Mouse (Mus musculus) neural tube, embryonic 13.5 days (tissue): ENCODE data around the gene Noxo1. TPM values are rescaled to one million over a fixed set of nuclear protein-coding genes. Genes with fewer than 3 reads are reported as not detected.
"Not testable (repeated sequence)": the region's sequence is repeated elsewhere in the genome, so short reads cannot be mapped to it uniquely, and the experiment has no call there.

ENCODE experiments used
- ATAC-seq: fragments of 200-750 bp; cut with Nextera tagmentation; 2 replicates; pipeline ENCODE4 v1.8.0; 2017; ENCODE audit warnings: low read depth, mild to moderate bottlenecking, moderate TSS enrichment, moderate library complexity
- H3K27ac ChIP-seq: fragments of 300-500 bp; sonication (generic); replicated peaks from 2 replicates; pipeline ENCODE4 v1.5.1; 2015; ENCODE audit warnings: moderate library complexity, mild to moderate bottlenecking, inconsistent platforms
- H3K27me3 ChIP-seq: fragments of 300-500 bp; sonication (generic); 2 replicates; pipeline ENCODE4 v1.6.1; 2015; ENCODE audit warnings: mild to moderate bottlenecking, inconsistent platforms
- H3K36me3 ChIP-seq: fragments of 300-500 bp; sonication (generic); 2 replicates; pipeline ENCODE4 v1.6.1; 2015; ENCODE audit warnings: mild to moderate bottlenecking, inconsistent platforms
- H3K4me1 ChIP-seq: fragments of 300-500 bp; sonication (generic); replicated peaks from 2 replicates; pipeline ENCODE4 v1.6.1; 2015; ENCODE audit warnings: inconsistent platforms
- H3K4me2 ChIP-seq: fragments of 300-500 bp; sonication (generic); 2 replicates; pipeline ENCODE4 v1.6.1; 2015; ENCODE audit warnings: inconsistent platforms, mild to moderate bottlenecking, moderate library complexity
- H3K4me3 ChIP-seq: fragments of 300-500 bp; sonication (generic); 2 replicates; pipeline ENCODE4 v1.5.1; 2015; ENCODE audit warnings: mild to moderate bottlenecking, inconsistent platforms
- H3K9ac ChIP-seq: fragments of 300-500 bp; sonication (generic); 2 replicates; pipeline ENCODE4 v1.6.1; 2015; ENCODE audit warnings: moderate library complexity, mild to moderate bottlenecking, inconsistent platforms
- H3K9me3 ChIP-seq: fragments of 300-500 bp; sonication (generic); 2 replicates; pipeline ENCODE4 v1.6.1; 2016; ENCODE audit warnings: inconsistent platforms
- WGBS: fragments of 180-500 bp; shearing (Covaris S2); methylation state at CpG from one replicate; pipeline ENCODE4 v1.1.7; 2015; 5-methylcytosine and 5-hydroxymethylcytosine counted together
- polyA plus RNA-seq: library from polyadenylated mRNA; unstranded; fragments of >200 nt; fragmentation: Nextera tagmentation; extraction: Ambion mirVana; gene quantifications from 2 replicates; pipeline ENCODE4 v1.2.1, GENCODE M21; 2015

Noxo1 gene
- polyA plus RNA-seq, 1 experiment from 2014 or later: 1.5 TPM

DNA sequence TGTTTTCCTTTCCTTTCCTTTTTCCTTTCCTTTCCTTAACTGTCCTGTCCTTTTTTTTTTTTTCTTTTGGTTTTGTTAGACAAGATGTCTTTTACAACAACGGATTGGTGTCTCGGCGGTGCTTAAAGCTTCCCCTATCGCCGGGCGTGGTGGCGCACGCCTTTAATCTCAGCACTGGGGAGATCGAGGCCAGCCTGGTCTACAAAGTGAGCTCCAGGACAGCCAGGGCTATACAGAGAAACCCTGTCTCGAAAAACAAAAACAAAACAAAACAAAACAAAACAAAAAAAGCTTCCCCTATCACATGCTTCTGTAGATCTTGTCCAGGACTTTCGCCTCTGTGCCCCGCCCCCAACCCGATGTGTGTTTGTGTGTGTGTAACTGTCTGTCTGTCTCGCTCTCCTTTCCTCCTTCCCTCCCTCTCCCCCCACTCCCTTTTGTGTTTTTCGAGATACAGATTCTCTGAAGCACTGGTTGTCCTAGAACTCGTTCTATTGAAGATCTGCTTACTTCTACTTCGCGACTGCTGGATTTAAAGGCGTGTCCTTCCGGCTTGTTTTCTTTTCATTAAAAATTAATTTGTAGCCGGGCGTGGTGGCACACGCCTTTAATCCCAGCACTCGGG lies 11.9 kb downstream of the Noxo1 start:
- Histone ChIP-seq H3K4me3 (peak overlapping the region; percentile 82), H3K4me1 (peaks cover 20% of the 10 kb centered on the region), H3K27me3 (no peaks in the 10 kb centered on the region), H3K36me3 (peaks cover 23% of the 10 kb centered on the region), H3K27ac (peak overlapping the region; percentile 83), H3K4me2 (peak overlapping the region; percentile 87), H3K9ac (peak overlapping the region; percentile 84), H3K9me3 (no peaks in the 10 kb centered on the region)
- WGBS: 7% methylated on average over 24 of the region's 24 CpGs
- peak; percentile 47; the same call in 1 of the 2 replicates for ATAC-seq

DNA sequence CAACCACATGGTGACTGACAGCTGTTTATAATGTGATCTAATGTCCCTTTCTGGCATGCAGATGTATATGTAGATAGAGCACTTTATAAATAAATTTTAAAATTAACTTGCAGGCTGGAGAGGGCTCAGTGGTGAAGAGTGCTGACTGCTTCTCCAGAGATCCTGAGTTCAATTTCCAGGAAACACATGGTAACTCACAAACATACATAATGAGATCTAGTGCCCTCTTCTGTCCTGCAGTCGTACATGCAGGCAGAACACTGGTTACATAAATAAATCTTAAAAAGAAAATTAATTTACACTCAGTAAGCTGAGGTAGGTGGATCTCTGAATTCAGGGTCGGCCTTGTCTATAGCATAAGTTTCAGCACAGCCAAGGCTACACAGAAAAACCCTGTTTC lies 12.6 kb downstream of the Noxo1 start:
- peaks cover 20% of the 10 kb centered on the region for H3K4me1 ChIP-seq
- no peaks in the 10 kb centered on the region for H3K9me3 ChIP-seq
- 32% methylated on average over 2 of the region's 2 CpGs for WGBS
- H3K4me2 ChIP-seq: 0 out of 2 replicates have a peak overlapping the region, but pooled peaks have one; percentile 87
- H3K27ac ChIP-seq: no peak overlapping the region
- no peak for ATAC-seq
- H3K36me3 ChIP-seq: peaks cover 20% of the 10 kb centered on the region
- no peaks in the 10 kb centered on the region for H3K27me3 ChIP-seq
- no peak overlapping the region for H3K4me3 ChIP-seq
- H3K9ac ChIP-seq: no peak overlapping the region

DNA sequence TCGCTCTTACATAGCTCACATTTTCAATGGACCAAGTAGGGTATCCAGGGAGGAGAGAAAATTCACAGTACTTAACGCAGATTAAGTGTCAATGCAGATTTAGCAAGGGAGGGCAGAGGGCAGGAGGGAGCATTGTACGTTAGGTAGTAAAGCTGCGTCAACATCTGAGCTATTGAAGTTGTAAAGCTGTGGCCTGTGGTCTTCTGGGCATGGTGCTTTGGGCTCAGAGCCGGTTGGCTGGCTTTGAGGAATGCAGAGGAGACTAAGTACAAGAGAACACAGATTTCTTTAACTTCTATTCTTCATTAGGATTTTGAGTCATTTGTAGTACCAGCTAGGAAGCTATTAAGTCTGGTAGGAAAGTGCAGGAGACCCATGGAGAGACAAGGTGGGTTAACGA lies 19.5 kb downstream of the Noxo1 start:
- no peak overlapping the region for H3K4me2 ChIP-seq
- no peaks in the 10 kb centered on the region for H3K9me3 ChIP-seq
- H3K4me1 ChIP-seq: peaks cover 11% of the 10 kb centered on the region
- no peak overlapping the region for H3K9ac ChIP-seq
- H3K27me3 ChIP-seq: no peaks in the 10 kb centered on the region
- no peak overlapping the region for H3K4me3 ChIP-seq
- no peak overlapping the region for H3K27ac ChIP-seq
- H3K36me3 ChIP-seq: peaks cover 20% of the 10 kb centered on the region
- 49% methylated on average over 6 of the region's 6 CpGs for WGBS
- no peak for ATAC-seq

DNA sequence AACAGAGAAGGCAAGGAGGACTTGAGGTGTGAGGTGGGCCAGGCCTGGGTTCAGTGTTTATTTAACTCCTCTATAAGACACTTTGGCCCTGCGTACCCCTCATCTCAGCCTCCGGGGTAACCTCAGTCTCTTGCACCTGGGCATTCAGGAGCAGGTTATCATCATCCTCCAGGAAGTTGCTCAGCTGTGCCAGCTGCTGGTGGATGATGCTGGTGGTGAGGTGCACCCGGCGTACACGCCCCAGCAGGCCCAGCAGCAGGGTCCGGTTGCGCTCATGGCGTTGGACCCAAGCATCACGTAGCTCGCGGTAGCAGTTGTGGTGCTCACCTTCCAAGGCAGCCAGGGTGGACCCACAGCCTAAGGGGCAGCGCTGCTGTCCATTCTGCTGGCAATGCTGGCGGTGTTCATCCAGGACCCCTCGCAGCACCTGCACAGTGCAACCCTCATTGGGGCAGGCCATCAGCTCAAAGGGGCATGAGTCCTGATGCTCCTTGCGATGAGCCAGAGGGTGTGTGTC lies 20.2 kb downstream of the Noxo1 start:
- no peak overlapping the region for H3K4me3 ChIP-seq
- no peak overlapping the region for H3K9ac ChIP-seq
- no peak overlapping the region for H3K27ac ChIP-seq
- H3K27me3 ChIP-seq: no peaks in the 10 kb centered on the region
- ATAC-seq: no peak
- H3K36me3 ChIP-seq: peaks cover 22% of the 10 kb centered on the region
- 95% methylated on average over 15 of the region's 15 CpGs for WGBS
- H3K4me2 ChIP-seq: no peak overlapping the region
- H3K9me3 ChIP-seq: no peaks in the 10 kb centered on the region
- H3K4me1 ChIP-seq: peaks cover 16% of the 10 kb centered on the region

DNA sequence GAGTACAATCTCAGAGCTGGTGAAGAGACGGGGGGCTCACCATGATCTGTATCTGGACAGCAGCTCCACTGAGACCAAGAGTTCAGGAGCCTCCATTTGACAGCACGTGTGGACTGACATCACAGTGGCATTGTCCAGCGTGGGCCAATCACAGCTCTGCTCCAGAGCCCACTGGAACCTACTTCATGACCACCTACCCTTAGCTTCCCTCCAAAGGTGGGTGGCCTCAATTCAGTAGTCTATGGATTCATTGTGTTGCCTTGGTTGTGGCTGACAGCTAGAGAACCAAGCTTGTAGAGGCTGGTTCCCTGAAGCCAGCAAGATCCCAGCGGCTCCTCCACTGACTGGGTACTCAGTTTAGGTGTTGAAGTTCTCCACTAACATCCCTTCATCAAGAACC lies 21.9 kb downstream of the Noxo1 start, which contains the start of the genes Rnf151 and Rps2:
Rnf151 (minus strand) TSS at position 121 of the 400 bp plus-strand sequence.
Rps2 (plus strand) TSS at position 174 of the 400 bp plus-strand sequence.
- Histone ChIP-seq H3K36me3 (peaks cover 38% of the 10 kb centered on the region), H3K9me3 (no peaks in the 10 kb centered on the region), H3K27ac (no peak within 1 kb of the TSS), H3K4me1 (peaks cover 33% of the 10 kb centered on the region), H3K27me3 (no peaks in the 10 kb centered on the region), H3K9ac (peak within 1 kb of the TSS; percentile 92), H3K4me2 (peak within 1 kb of the TSS; percentile 67), H3K4me3 (peak within 1 kb of the TSS; percentile 87)
- 77% methylated on average over 4 of the region's 4 CpGs for WGBS
- no peak for ATAC-seq

DNA sequence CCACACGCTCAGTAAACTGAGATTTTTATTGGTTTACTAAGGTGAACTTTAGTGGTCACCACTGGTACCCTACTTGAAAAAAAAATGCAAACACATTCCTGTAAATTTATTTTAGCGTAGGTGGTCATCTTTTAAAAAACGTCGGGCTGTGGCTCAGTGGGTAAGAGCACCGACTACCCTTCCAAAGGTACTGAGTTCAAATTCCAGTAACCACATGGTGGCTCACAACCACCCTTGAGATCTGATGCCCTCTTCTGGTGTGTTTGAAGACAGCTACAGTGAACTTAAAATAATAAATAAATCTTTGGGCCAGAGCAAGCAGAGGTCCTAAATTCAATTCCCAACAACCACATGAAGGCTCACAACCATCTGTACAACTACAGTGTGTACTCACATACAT lies 22.9 kb downstream of the Noxo1 start:
- Histone ChIP-seq H3K36me3 (peaks cover 38% of the 10 kb centered on the region), H3K9ac (peak overlapping the region; percentile 92), H3K4me3 (peak overlapping the region; percentile 87), H3K4me1 (peaks cover 42% of the 10 kb centered on the region), H3K4me2 (peak overlapping the region; percentile 67)
- H3K27me3 ChIP-seq, H3K27ac ChIP-seq, H3K9me3 ChIP-seq, ATAC-seq: not testable (repeated sequence)
- WGBS: 66% methylated on average over 5 of the region's 5 CpGs

DNA sequence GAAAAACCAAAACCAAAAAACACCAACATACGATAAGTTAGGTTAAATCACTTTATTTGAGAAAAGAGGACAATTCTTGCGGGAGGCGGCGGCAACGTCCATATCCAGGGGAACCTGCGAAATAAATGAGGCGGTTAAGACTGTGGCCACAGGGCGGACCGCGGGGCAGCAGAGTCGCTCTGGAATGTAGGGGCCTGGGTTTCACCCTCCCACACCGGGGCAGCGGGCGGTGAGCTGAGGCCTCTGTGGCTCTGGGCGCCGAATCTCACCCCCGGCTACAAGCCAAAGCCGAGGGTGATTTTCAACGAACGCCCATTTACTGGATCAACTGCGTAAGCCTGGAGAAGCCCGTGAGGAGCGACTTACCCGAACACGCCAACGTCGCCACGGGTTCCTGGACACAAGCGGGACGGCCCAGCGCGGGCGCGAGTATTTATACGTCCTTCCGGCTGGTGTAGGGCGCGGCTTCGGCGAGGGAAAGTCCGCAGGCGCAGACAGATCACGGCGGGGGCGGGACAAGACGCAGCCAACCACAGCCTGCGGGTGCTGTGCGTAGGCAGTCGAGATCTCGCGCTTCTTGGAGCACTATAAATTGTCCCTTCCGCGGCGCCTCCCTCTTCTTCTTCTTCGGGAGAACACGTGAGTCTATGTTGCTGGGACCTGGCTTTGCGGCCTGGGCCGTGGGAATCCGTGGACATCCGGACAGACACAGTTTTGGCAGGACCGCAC lies 23.6 kb downstream of the Noxo1 start:
- Histone ChIP-seq H3K36me3 (peaks cover 38% of the 10 kb centered on the region), H3K4me1 (peaks cover 42% of the 10 kb centered on the region), H3K9ac (peak overlapping the region; percentile 92), H3K27ac (peak overlapping the region; percentile 88), H3K9me3 (no peaks in the 10 kb centered on the region), H3K4me2 (peak overlapping the region; percentile 78), H3K27me3 (no peaks in the 10 kb centered on the region), H3K4me3 (peak overlapping the region; percentile 87)
- under 1% methylated on average over 61 of the region's 61 CpGs for WGBS
- peak; percentile 97 for ATAC-seq

DNA sequence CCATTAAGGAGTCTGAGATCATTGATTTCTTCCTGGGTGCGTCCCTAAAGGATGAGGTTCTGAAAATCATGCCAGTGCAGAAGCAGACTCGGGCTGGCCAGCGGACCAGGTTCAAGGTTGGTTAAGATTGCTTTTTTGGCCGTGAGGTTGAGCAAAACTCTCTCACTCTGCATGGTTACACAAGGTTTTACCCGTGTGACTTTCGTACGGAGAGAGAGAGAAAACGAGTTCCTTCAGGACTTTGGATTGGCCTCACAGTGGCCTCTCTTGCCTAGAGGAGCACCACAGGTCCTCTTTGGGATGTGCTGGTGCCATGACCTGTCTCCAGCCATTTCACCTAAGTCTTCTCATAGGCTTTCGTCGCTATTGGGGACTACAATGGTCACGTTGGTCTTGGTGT lies 24.6 kb downstream of the Noxo1 start:
- H3K4me2 ChIP-seq: peak overlapping the region; percentile 78
- H3K9me3 ChIP-seq, ATAC-seq, H3K27ac ChIP-seq, H3K27me3 ChIP-seq: not testable (repeated sequence)
- peaks cover 34% of the 10 kb centered on the region for H3K36me3 ChIP-seq
- peaks cover 42% of the 10 kb centered on the region for H3K4me1 ChIP-seq
- H3K4me3 ChIP-seq: peak overlapping the region; percentile 87
- WGBS: under 1% methylated on average over 11 of the region's 11 CpGs
- peak overlapping the region; percentile 91 for H3K9ac ChIP-seq

DNA sequence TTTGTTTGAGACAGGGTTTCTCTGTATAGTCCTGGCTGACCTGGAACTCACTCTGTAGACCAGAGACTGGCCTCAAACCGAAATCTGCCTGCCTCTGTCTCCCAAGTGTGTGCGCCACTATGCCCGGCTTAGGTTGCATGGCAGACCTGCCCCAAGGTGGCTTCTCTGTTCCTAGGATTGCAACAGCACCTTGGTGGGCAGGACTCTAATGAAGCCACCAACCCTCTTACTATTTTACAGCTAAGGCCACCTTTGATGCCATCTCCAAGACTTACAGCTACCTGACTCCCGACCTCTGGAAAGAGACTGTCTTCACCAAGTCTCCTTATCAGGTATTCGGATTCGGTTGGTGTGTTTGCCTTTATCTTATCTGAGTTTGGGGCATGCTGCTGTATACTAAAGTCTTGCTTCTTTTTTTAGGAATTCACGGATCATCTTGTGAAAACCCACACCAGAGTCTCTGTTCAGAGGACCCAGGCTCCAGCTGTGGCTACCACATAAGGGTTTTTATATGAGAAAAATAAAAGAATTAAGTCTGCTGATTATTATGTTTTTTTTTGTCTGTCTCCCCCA lies 25.4 kb downstream of the Noxo1 start:
- Histone ChIP-seq H3K4me2 (peak overlapping the region; percentile 78), H3K4me1 (peaks cover 42% of the 10 kb centered on the region), H3K9ac (peak overlapping the region; percentile 71), H3K4me3 (peak overlapping the region; percentile 87), H3K36me3 (peaks cover 26% of the 10 kb centered on the region)
- WGBS: 65% methylated on average over 7 of the region's 7 CpGs
- not testable (repeated sequence) for H3K9me3 ChIP-seq, H3K27ac ChIP-seq, H3K27me3 ChIP-seq, ATAC-seq

DNA sequence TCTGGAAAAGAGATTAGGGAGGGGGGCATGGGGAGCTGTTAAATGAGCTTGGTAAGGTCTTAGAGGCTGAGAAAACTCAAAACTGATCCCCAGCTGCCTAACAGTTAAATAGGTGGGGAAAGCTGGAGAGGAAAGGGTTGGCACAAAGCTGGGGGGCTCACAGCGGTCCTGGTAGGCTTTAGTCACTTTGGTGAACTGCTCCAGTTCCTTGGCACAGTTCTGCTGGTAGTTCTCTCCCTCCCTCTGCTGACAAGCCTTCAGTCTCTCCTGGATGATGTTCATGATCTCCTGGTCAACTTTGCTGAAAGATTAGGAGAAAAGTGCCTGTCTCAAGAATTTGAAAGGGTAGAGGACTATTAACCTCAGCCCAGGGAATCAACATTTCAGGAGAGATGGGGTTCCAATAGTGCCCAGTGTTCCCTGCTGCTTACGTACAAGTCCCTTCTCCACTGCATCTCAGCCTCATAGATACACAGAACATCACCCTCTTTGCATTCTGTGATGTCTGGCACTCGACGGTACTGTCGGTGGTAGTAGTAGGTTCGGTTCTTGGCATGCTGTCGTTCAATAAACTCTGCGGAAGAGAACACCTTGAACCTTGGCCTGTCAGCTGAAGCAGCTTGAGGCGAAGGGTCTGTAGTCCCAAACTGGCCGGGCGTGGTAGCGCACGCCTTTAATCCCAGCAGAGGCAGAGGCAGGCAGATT lies 26.3 kb downstream of the Noxo1 start:
- ATAC-seq: no peak
- H3K27ac ChIP-seq: no peak overlapping the region
- H3K27me3 ChIP-seq: 0 out of 2 replicates have a peak, but pooled peaks cover under 1% of the 10 kb centered on the region
- WGBS: 32% methylated on average over 13 of the region's 13 CpGs
- no peaks in the 10 kb centered on the region for H3K9me3 ChIP-seq
- peak overlapping the region; percentile 87; the same call in 1 of the 2 replicates for H3K4me3 ChIP-seq
- peaks cover 42% of the 10 kb centered on the region for H3K4me1 ChIP-seq
- peak overlapping the region; percentile 95 for H3K4me2 ChIP-seq
- peak overlapping the region; percentile 96 for H3K9ac ChIP-seq
- peaks cover 18% of the 10 kb centered on the region for H3K36me3 ChIP-seq

DNA sequence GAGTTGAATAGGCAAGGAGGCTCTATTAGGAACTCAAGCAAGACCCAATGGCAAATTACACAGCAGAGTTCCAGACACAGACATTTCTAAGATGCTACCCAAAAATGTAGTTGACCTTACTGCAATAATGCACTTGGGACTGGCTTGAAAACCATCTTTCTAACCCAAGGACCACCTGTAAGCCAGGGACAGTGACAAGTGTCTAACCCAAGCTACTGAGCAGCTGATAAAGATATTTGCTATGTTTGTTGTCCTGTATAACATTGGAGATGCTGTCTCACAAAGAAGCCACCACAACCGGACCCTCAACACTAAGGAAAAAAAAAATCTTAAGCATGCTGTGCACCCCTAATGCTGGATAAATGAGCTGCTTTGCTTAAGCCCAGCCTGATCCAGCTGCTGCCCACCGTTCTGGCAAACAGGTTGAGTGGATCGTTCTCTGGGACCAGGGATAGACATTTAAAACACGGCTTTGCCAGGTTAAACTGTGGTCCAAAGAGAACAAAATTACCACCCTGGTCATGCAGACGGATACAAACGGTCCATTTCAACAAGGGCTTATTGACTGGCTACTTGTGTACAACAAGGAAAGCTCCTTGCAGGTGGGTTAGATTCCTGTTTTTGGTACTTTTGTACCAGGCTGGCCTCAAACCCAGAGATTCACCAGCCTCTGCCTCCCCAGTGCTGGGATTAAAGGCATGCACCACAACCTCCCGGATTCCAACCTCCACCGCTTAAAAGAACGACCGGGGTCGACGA lies 27.3 kb downstream of the Noxo1 start:
- Histone ChIP-seq H3K4me2 (peak overlapping the region; percentile 95), H3K9me3 (no peaks in the 10 kb centered on the region), H3K27me3 (0 out of 2 replicates have a peak, but pooled peaks cover 9% of the 10 kb centered on the region), H3K9ac (peak overlapping the region; percentile 96), H3K4me1 (peaks cover 40% of the 10 kb centered on the region), H3K36me3 (peaks cover 18% of the 10 kb centered on the region), H3K4me3 (peak overlapping the region; percentile 87), H3K27ac (peak overlapping the region; percentile 86)
- 3% methylated on average over 12 of the region's 12 CpGs for WGBS
- ATAC-seq: no peak
